Mouse (Mus musculus) kidney, postnatal 0 days (tissue): ENCODE measurements around the gene Ffar2. TPM values are rescaled to one million over a fixed set of nuclear protein-coding genes. Genes with fewer than 3 reads are reported as not detected.

Experiments used
- ATAC-seq: fragments of 200-750 bp; cut with Nextera tagmentation; replicated peaks from 2 replicates; pipeline ENCODE4 v1.8.0; 2017; ENCODE audit warnings: low read depth, moderate number of reproducible peaks, moderate TSS enrichment, moderate library complexity; ENCODE audit not compliant: low FRiP score
- DNase-seq: peaks from one replicate; pipeline ENCODE4 v3.0.0-alpha.2; 2016; ENCODE audit warnings: low spot score
- H3K27ac ChIP-seq: fragments of 300-500 bp; sonication (generic); 2 replicates; pipeline ENCODE4 v1.5.1; 2014; ENCODE audit warnings: mild to moderate bottlenecking
- H3K27me3 ChIP-seq: fragments of 300-500 bp; sonication (generic); 2 replicates; pipeline ENCODE4 v1.6.1; 2014; ENCODE audit warnings: low read length, mixed read lengths; ENCODE audit not compliant: insufficient read depth
- H3K36me3 ChIP-seq: fragments of 300-500 bp; sonication (generic); 2 replicates; pipeline ENCODE4 v1.6.1; 2014; ENCODE audit warnings: low read length, mixed read lengths; ENCODE audit not compliant: insufficient read depth
- H3K4me1 ChIP-seq: fragments of 300-500 bp; sonication (generic); replicated peaks from 2 replicates; pipeline ENCODE4 v1.6.1; 2014; ENCODE audit warnings: antibody characterized with exemption, low read length, mixed read lengths; ENCODE audit not compliant: insufficient read depth
- H3K4me2 ChIP-seq: fragments of 300-500 bp; sonication (generic); 2 replicates; pipeline ENCODE4 v1.6.1; 2014; ENCODE audit warnings: mild to moderate bottlenecking, low read length, moderate library complexity, mixed read lengths
- H3K4me3 ChIP-seq: fragments of 300-500 bp; sonication (generic); replicated peaks from 2 replicates; pipeline ENCODE4 v1.5.1; 2014; ENCODE audit warnings: low read depth, low read length
- H3K9ac ChIP-seq: fragments of 300-500 bp; sonication (generic); 2 replicates; pipeline ENCODE4 v1.6.1; 2014; ENCODE audit warnings: low read depth, low read length
- H3K9me3 ChIP-seq: fragments of 300-500 bp; sonication (generic); replicated peaks from 2 replicates; pipeline ENCODE4 v1.6.1; 2016; ENCODE audit warnings: low read length, inconsistent platforms, mixed read lengths
- CTCF ChIP-seq: IDR thresholded peaks from 2 replicates; pipeline ENCODE4 v1.5.1; 2016; ENCODE audit warnings: antibody characterized with exemption, low read depth, mild to moderate bottlenecking, moderate library complexity
- WGBS: fragments of 180-500 bp; shearing (Covaris S2); extraction: QIAGEN DNeasy Blood & Tissue Kit; methylation state at CpG from one replicate; pipeline ENCODE4 v1.1.7; 2014; 5-methylcytosine and 5-hydroxymethylcytosine counted together
- polyA plus RNA-seq: library from polyadenylated mRNA; unstranded; fragments of >200 nt; fragmentation: Nextera tagmentation; extraction: Ambion mirVana; gene quantifications from 2 replicates; pipeline ENCODE4 v1.2.1, GENCODE M21; 2015

The Ffar2 gene
- polyA plus RNA-seq, 1 experiment from 2014 or later: 0.16 TPM

GRCm38 (mm10) chr7:30800653-30801052 lies 22.9 kb downstream of the Ffar2 start:
- Histone ChIP-seq H3K4me2 (no peak overlapping the region), H3K9ac (no peak overlapping the region), H3K27ac (no peak overlapping the region), H3K36me3 (no peaks in the 10 kb centered on the region), H3K27me3 (no peaks in the 10 kb centered on the region), H3K4me3 (no peak overlapping the region), H3K9me3 (no peaks in the 10 kb centered on the region; the same call in 1 of the 2 replicates), H3K4me1 (no peaks in the 10 kb centered on the region)
- ATAC-seq (no peak), DNase-seq (no peak)
- TF ChIP-seq CTCF: peak; percentile 39

DNA sequence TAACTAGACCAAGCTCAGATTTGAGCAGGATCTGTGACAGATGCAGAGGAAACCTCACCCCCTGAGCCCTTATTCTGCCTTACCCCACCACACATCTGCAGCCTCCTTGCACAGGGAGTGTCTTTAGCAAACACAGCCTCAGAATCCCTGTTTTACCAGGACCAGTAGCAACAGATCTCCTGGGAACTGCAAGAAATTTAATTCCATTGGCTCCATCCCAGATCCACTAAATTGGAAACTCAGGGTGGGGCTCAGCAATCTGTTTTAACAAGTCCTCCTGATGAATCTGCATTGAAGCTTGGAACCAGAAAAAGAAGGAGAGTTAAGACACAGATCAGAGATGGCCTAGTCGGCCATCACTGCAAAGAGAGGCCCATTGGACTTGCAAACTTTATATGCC lies 26.8 kb downstream of the Ffar2 start:
- Histone ChIP-seq H3K4me3 (no peak overlapping the region), H3K36me3 (no peaks in the 10 kb centered on the region), H3K9ac (no peak overlapping the region), H3K4me1 (no peaks in the 10 kb centered on the region), H3K4me2 (no peak overlapping the region), H3K27me3 (no peaks in the 10 kb centered on the region), H3K27ac (no peak overlapping the region), H3K9me3 (no peaks in the 10 kb centered on the region; the same call in 1 of the 2 replicates)
- DNase-seq: no peak
- ATAC-seq: no peak
- 82% methylated on average over 1 of the region's 1 CpGs for WGBS
- TF ChIP-seq CTCF: no peak

GRCm38 (mm10) chr7:30794921-30795320 lies 28.7 kb downstream of the Ffar2 start:
- Histone ChIP-seq H3K9ac (no peak overlapping the region), H3K27me3 (no peaks in the 10 kb centered on the region), H3K9me3 (no peaks in the 10 kb centered on the region), H3K4me3 (no peak overlapping the region), H3K4me1 (no peaks in the 10 kb centered on the region), H3K36me3 (no peaks in the 10 kb centered on the region), H3K4me2 (no peak overlapping the region), H3K27ac (no peak overlapping the region)
- no peak for TF ChIP-seq CTCF
- no peak for ATAC-seq
- no peak for DNase-seq

DNA sequence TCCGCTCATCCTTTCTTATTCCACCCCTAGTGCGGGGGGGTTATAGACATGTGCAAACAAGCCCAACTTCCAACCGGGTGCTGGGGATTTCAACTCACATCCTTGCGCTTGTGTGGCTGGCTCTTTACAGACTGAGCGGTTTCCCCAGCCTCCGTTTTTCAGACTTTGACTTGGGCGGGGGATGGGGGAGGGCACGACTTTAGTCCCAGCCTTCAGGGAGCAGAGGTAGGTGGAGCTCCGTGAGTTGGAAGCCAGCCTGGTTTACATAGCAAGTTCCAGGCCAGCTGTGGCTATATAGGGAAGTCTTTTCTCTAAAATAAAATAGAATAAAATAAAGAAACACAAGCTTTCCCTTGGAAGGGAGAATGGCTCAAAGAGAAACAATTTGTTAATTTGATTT lies 31.7 kb downstream of the Ffar2 start:
- no peaks in the 10 kb centered on the region for H3K36me3 ChIP-seq
- TF ChIP-seq CTCF: no peak
- no peak overlapping the region for H3K4me2 ChIP-seq
- no peak overlapping the region for H3K9ac ChIP-seq
- H3K4me3 ChIP-seq: no peak overlapping the region
- no peaks in the 10 kb centered on the region for H3K9me3 ChIP-seq
- WGBS: 23% methylated on average over 9 of the region's 9 CpGs
- ATAC-seq: no peak
- H3K27me3 ChIP-seq: no peaks in the 10 kb centered on the region
- no peaks in the 10 kb centered on the region for H3K4me1 ChIP-seq
- no peak overlapping the region for H3K27ac ChIP-seq
- no peak for DNase-seq

GRCm38 (mm10) chr7:30790141-30790540 lies 33.4 kb downstream of the Ffar2 start:
- Histone ChIP-seq H3K4me2 (no peak overlapping the region), H3K27me3 (no peaks in the 10 kb centered on the region), H3K9ac (no peak overlapping the region), H3K36me3 (no peaks in the 10 kb centered on the region), H3K9me3 (no peaks in the 10 kb centered on the region), H3K27ac (no peak overlapping the region), H3K4me3 (no peak overlapping the region), H3K4me1 (no peaks in the 10 kb centered on the region)
- WGBS: 87% methylated on average over 10 of the region's 10 CpGs
- TF ChIP-seq CTCF: no peak
- DNase-seq (no peak), ATAC-seq (no peak)

- H3K27me3 ChIP-seq: no peaks in the 10 kb centered on the region
- 45% methylated on average over 15 of the region's 15 CpGs for WGBS
- H3K9me3 ChIP-seq: no peaks in the 10 kb centered on the region
- no peaks in the 10 kb centered on the region for H3K4me1 ChIP-seq
- no peak within 1 kb of the TSS for H3K4me2 ChIP-seq
- no peak for DNase-seq
- TF ChIP-seq CTCF: no peak
- ATAC-seq: no peak
- H3K36me3 ChIP-seq: no peaks in the 10 kb centered on the region
- H3K9ac ChIP-seq: no peak within 1 kb of the TSS
- H3K27ac ChIP-seq: no peak within 1 kb of the TSS
- H3K4me3 ChIP-seq: no peak within 1 kb of the TSS
Observed at GRCm38 (mm10) chr7:30787377-30788022, 36.1 kb downstream of the Ffar2 start, which contains the start of gene Krtdap. Gene Krtdap, plus strand, starts transcription at chr7:30787896.
